Mouse (Mus musculus): Measurements from ENCODE around the gene Junb.
A peak's percentile ranks its signal among the peaks of the same experiment; 100 is the strongest.

Junb gene

GRCm38 (mm10) chr8:84987903-84988302 is 9.4 kb upstream of the Junb start:
- DNase-seq (ENCODE audit: low read depth), result no peak

GRCm38 (mm10) chr8:84987388-84987787 is 8.9 kb upstream of the Junb start:
- DNase-seq (ENCODE audit: low read depth), result no peak

- DNase-seq (ENCODE audit: low read depth), result no peak
Observed at GRCm38 (mm10) chr8:84986379-84986945, 7.9 kb upstream of the Junb start.

GRCm38 (mm10) chr8:84985684-84986378 is 7.3 kb upstream of the Junb start:
- no peak for DNase-seq (ENCODE audit: low read depth)

GRCm38 (mm10) chr8:84985049-84985683 is 6.6 kb upstream of the Junb start:
- DNase-seq (ENCODE audit: low read depth), result no peak

- no peak for DNase-seq (ENCODE audit: low read depth)
Observed at GRCm38 (mm10) chr8:84984294-84985048, 6.0 kb upstream of the Junb start.

GRCm38 (mm10) chr8:84982499-84983011 is 4.0 kb upstream of the Junb start:
- no peak for DNase-seq (ENCODE audit: low read depth)

GRCm38 (mm10) chr8:84981644-84982498 is 3.4 kb upstream of the Junb start:
- no peak for DNase-seq (ENCODE audit: low read depth)

- DNase-seq (ENCODE audit: low read depth), result peak; percentile 78
Observed at GRCm38 (mm10) chr8:84980622-84981358, 2.3 kb upstream of the Junb start.

GRCm38 (mm10) chr8:84979599-84980421 is 1.3 kb upstream of the Junb start:
- peak; percentile 89 for DNase-seq (ENCODE audit: low read depth)

- no peak for DNase-seq (ENCODE audit: low read depth)
Observed at GRCm38 (mm10) chr8:84977435-84978247, 877 bp downstream of the Junb start.

- DNase-seq (ENCODE audit: low read depth), result no peak
Observed at GRCm38 (mm10) chr8:84976763-84977434, 1.6 kb downstream of the Junb start.

- DNase-seq (ENCODE audit: low read depth), result peak; percentile 82
Observed at GRCm38 (mm10) chr8:84976031-84976762, 2.3 kb downstream of the Junb start.

GRCm38 (mm10) chr8:84975434-84975833 is 3.1 kb downstream of the Junb start:
- no peak for DNase-seq (ENCODE audit: low read depth)

- DNase-seq (ENCODE audit: low read depth), result no peak
Observed at GRCm38 (mm10) chr8:84974543-84975142, 3.9 kb downstream of the Junb start.

- DNase-seq (ENCODE audit: low read depth), result no peak
Observed at GRCm38 (mm10) chr8:84973803-84974542, 4.5 kb downstream of the Junb start.

GRCm38 (mm10) chr8:84973079-84973478 is 5.4 kb downstream of the Junb start:
- no peak for DNase-seq (ENCODE audit: low read depth)
